Mouse (Mus musculus): ENCODE results near the gene Tusc2. TPM values are rescaled to one million over a fixed set of nuclear protein-coding genes. Genes with fewer than 3 reads are reported as not detected.

Gene Tusc2
- 112 and 125 TPM in 2 replicates for polyA plus RNA-seq (2015; fragmentation: Nextera tagmentation; extraction: Ambion mirVana)

- peak; percentile 93 for ATAC-seq (ENCODE audit: low FRiP score)
- Histone ChIP-seq H3K9ac (replicated peaks) (peak within 1 kb of the TSS; percentile 95), H3K4me1 (peaks cover 39% of the 10 kb centered on the region), H3K4me2 (peak within 1 kb of the TSS; percentile 78), H3K27ac (replicated peaks) (peak within 1 kb of the TSS; percentile 73), H3K9me3 (replicated peaks) (no peaks in the 10 kb centered on the region), H3K36me3 (peaks cover 57% of the 10 kb centered on the region), H3K27me3 (replicated peaks) (no peaks in the 10 kb centered on the region), H3K4me3 (replicated peaks) (peak within 1 kb of the TSS; percentile 69)
- WGBS, result under 1% methylated on average over 45 of the region's 46 CpGs
These were observed at the start of gene Tusc2 for GRCm38 (mm10) chr9:107563029-107563581. Tusc2 (plus strand) TSS chr9:107563255.

GRCm38 (mm10) chr9:107514303-107514955, 48.6 kb upstream of the Tusc2 start:
- no peaks in the 10 kb centered on the region for H3K27me3 ChIP-seq (replicated peaks)
- 20% methylated on average over 14 of the region's 14 CpGs for WGBS
- no peak overlapping the region for H3K4me3 ChIP-seq (replicated peaks)
- peak overlapping the region; percentile 19 for H3K27ac ChIP-seq (replicated peaks)
- peaks cover 39% of the 10 kb centered on the region for H3K4me1 ChIP-seq
- peaks cover 3% of the 10 kb centered on the region for H3K36me3 ChIP-seq
- peak; percentile 60; the same call in 1 of the 2 replicates for ATAC-seq (ENCODE audit: low FRiP score)
- H3K9ac ChIP-seq (replicated peaks), result no peak overlapping the region
- no peak overlapping the region for H3K4me2 ChIP-seq
- no peaks in the 10 kb centered on the region for H3K9me3 ChIP-seq (replicated peaks)

GRCm38 (mm10) chr9:107520331-107520730, 42.7 kb upstream of the Tusc2 start:
- H3K9me3 ChIP-seq (replicated peaks), result no peaks in the 10 kb centered on the region
- H3K9ac ChIP-seq (replicated peaks), result no peak overlapping the region
- H3K4me1 ChIP-seq, result peaks cover 8% of the 10 kb centered on the region
- peaks cover 13% of the 10 kb centered on the region for H3K27me3 ChIP-seq (replicated peaks)
- 32% methylated on average over 6 of the region's 6 CpGs for WGBS
- H3K4me2 ChIP-seq, result no peak overlapping the region
- H3K4me3 ChIP-seq (replicated peaks), result no peak overlapping the region
- H3K36me3 ChIP-seq, result peaks cover 7% of the 10 kb centered on the region
- peak overlapping the region; percentile 14; the same call in 1 of the 2 replicates for H3K27ac ChIP-seq (replicated peaks)
- ATAC-seq (ENCODE audit: low FRiP score), result no peak

GRCm38 (mm10) chr9:107521190-107521589, 41.9 kb upstream of the Tusc2 start:
- Histone ChIP-seq H3K4me1 (peaks cover 10% of the 10 kb centered on the region), H3K4me3 (replicated peaks) (no peak overlapping the region), H3K9me3 (replicated peaks) (no peaks in the 10 kb centered on the region), H3K27me3 (replicated peaks) (peaks cover 22% of the 10 kb centered on the region), H3K36me3 (peaks cover 7% of the 10 kb centered on the region), H3K4me2 (no peak overlapping the region), H3K9ac (replicated peaks) (no peak overlapping the region), H3K27ac (replicated peaks) (no peak overlapping the region)
- no peak for ATAC-seq (ENCODE audit: low FRiP score)
- WGBS, result 58% methylated on average over 5 of the region's 5 CpGs

GRCm38 (mm10) chr9:107521711-107522399, 41.2 kb upstream of the Tusc2 start:
- H3K4me1 ChIP-seq, result peaks cover 17% of the 10 kb centered on the region
- H3K27ac ChIP-seq (replicated peaks), result no peak overlapping the region
- no peak overlapping the region for H3K4me3 ChIP-seq (replicated peaks)
- 0 out of 2 replicates have a peak overlapping the region, but pooled peaks have one; percentile 18 for H3K9ac ChIP-seq (replicated peaks)
- WGBS, result 28% methylated on average over 25 of the region's 25 CpGs
- peak overlapping the region; percentile 13 for H3K4me2 ChIP-seq
- ATAC-seq (ENCODE audit: low FRiP score), result no peak
- peaks cover 28% of the 10 kb centered on the region for H3K27me3 ChIP-seq (replicated peaks)
- no peaks in the 10 kb centered on the region for H3K9me3 ChIP-seq (replicated peaks)
- peaks cover 7% of the 10 kb centered on the region for H3K36me3 ChIP-seq

GRCm38 (mm10) chr9:107522400-107522711, 40.7 kb upstream of the Tusc2 start:
- peak overlapping the region; percentile 13; the same call in 1 of the 2 replicates for H3K4me2 ChIP-seq
- no peak for ATAC-seq (ENCODE audit: low FRiP score)
- peaks cover 30% of the 10 kb centered on the region for H3K27me3 ChIP-seq (replicated peaks)
- 0 out of 2 replicates have a peak overlapping the region, but pooled peaks have one; percentile 18 for H3K9ac ChIP-seq (replicated peaks)
- WGBS, result 23% methylated on average over 2 of the region's 2 CpGs
- peaks cover 7% of the 10 kb centered on the region for H3K36me3 ChIP-seq
- no peak overlapping the region for H3K4me3 ChIP-seq (replicated peaks)
- H3K9me3 ChIP-seq (replicated peaks), result no peaks in the 10 kb centered on the region
- H3K4me1 ChIP-seq, result peaks cover 20% of the 10 kb centered on the region
- no peak overlapping the region for H3K27ac ChIP-seq (replicated peaks)

GRCm38 (mm10) chr9:107526198-107527026, 36.6 kb upstream of the Tusc2 start:
- peaks cover 4% of the 10 kb centered on the region; the same call in 1 of the 2 replicates for H3K36me3 ChIP-seq
- peaks cover 22% of the 10 kb centered on the region for H3K4me1 ChIP-seq
- peak; percentile 62 for ATAC-seq (ENCODE audit: low FRiP score)
- 9% methylated on average over 39 of the region's 44 CpGs for WGBS
- 0 out of 2 replicates have a peak overlapping the region, but pooled peaks have one; percentile 2 for H3K27ac ChIP-seq (replicated peaks)
- peak overlapping the region; percentile 56 for H3K4me2 ChIP-seq
- H3K9me3 ChIP-seq (replicated peaks), result no peaks in the 10 kb centered on the region
- peaks cover 34% of the 10 kb centered on the region for H3K27me3 ChIP-seq (replicated peaks)
- H3K4me3 ChIP-seq (replicated peaks), result peak overlapping the region; percentile 30
- H3K9ac ChIP-seq (replicated peaks), result no peak overlapping the region

GRCm38 (mm10) chr9:107533791-107534407, 29.2 kb upstream of the Tusc2 start, which contains the start of gene Tmem115:
Tmem115 (plus strand) TSS chr9:107533945.
- Histone ChIP-seq H3K36me3 (peaks cover 14% of the 10 kb centered on the region), H3K9me3 (replicated peaks) (no peaks in the 10 kb centered on the region), H3K27ac (replicated peaks) (peak within 1 kb of the TSS; percentile 80), H3K4me1 (peaks cover 42% of the 10 kb centered on the region), H3K9ac (replicated peaks) (peak within 1 kb of the TSS; percentile 86), H3K27me3 (replicated peaks) (no peaks in the 10 kb centered on the region), H3K4me2 (peak within 1 kb of the TSS; percentile 95), H3K4me3 (replicated peaks) (peak within 1 kb of the TSS; percentile 89)
- peak; percentile 97 for ATAC-seq (ENCODE audit: low FRiP score)
- WGBS, result under 1% methylated on average over 48 of the region's 48 CpGs

GRCm38 (mm10) chr9:107534408-107535202, 28.4 kb upstream of the Tusc2 start:
- no peaks in the 10 kb centered on the region for H3K9me3 ChIP-seq (replicated peaks)

GRCm38 (mm10) chr9:107538231-107538630, 24.8 kb upstream of the Tusc2 start:
- Histone ChIP-seq H3K27me3 (replicated peaks) (no peaks in the 10 kb centered on the region), H3K36me3 (peaks cover 28% of the 10 kb centered on the region), H3K4me2 (no peak overlapping the region), H3K4me1 (peaks cover 68% of the 10 kb centered on the region), H3K4me3 (replicated peaks) (no peak overlapping the region), H3K27ac (replicated peaks) (no peak overlapping the region), H3K9me3 (replicated peaks) (no peaks in the 10 kb centered on the region), H3K9ac (replicated peaks) (no peak overlapping the region)
- no peak for ATAC-seq (ENCODE audit: low FRiP score)
- 95% methylated on average over 7 of the region's 7 CpGs for WGBS

More at GRCm38 (mm10) chr9:107534408-107535202, 28.4 kb upstream of the Tusc2 start:
- peak overlapping the region; percentile 89 for H3K4me3 ChIP-seq (replicated peaks)
- peak; percentile 20 for ATAC-seq (ENCODE audit: low FRiP score)
- H3K4me1 ChIP-seq, result peaks cover 42% of the 10 kb centered on the region
- H3K36me3 ChIP-seq, result peaks cover 21% of the 10 kb centered on the region
- H3K27ac ChIP-seq (replicated peaks), result peak overlapping the region; percentile 80
- peak overlapping the region; percentile 95 for H3K4me2 ChIP-seq
- H3K9ac ChIP-seq (replicated peaks), result peak overlapping the region; percentile 86
- WGBS, result under 1% methylated on average over 40 of the region's 40 CpGs
- H3K27me3 ChIP-seq (replicated peaks), result no peaks in the 10 kb centered on the region

Data from neural tube, embryonic 15.5 days (tissue).